Comparison of ENCODE assay signal across 11 mouse cellular contexts in the genomic region with DNA sequence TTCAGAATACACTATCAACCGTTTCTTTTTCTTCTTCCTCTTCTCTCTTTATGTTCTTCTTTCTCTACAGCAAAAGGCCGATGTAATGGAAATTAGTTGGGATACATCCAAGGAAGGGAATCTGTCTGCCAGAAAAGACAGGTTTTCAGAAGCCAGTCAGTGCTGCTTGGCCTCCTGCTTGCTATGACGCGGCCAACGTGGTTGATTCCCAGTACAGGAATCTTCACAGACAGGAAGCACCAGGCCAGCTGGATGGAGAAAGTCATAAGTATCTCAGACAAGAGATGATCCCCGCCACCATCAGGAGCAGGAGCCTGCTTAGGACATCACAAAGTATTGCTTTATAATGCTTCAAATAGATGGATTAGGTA.
DNase-seq lines count a peak whose midpoint lies in the region; ATAC-seq and TF ChIP-seq lines count a peak whose summit lies in the region.
"Had no signal": no experiment of that assay in that cellular context is flagged by ENCODE, and none has a peak within 500 bp of the region (broad histone marks: within the 10 kb centered on the region; RNA-seq: fewer than 3 reads in every experiment).

No protein-coding gene starts in this region.

- intact Hi-C loops in heart, postnatal 25 days (cut with DNase I) = no loop called here
- intact Hi-C loops in heart, postnatal 14 days (cut with DNase I) = no loop called here

- 77% methylated on average over 6 of the region's 6 CpGs for WGBS in midbrain, postnatal 0 days
- 95% methylated on average over 6 of the region's 6 CpGs for WGBS in midbrain, embryonic 13.5 days
- 54% methylated on average over 6 of the region's 6 CpGs for WGBS in stomach, postnatal 0 days

- H3K9ac ChIP-seq in midbrain, postnatal 0 days (replicated peaks; ENCODE audit: low read length, poor library complexity, severe bottlenecking) = no peak overlapping the region
- H3K9ac ChIP-seq in midbrain, embryonic 13.5 days (replicated peaks) = no peak overlapping the region
- H3K9ac ChIP-seq in stomach, postnatal 0 days (ENCODE audit: low read length) = no peak overlapping the region
- H3K9ac ChIP-seq: hindbrain, embryonic 15.5 days; kidney, embryonic 15.5 days had no signal

- H3K36me3 ChIP-seq in midbrain, postnatal 0 days (ENCODE audit: insufficient read depth, low read length) = no peaks in the 10 kb centered on the region
- H3K36me3 ChIP-seq in midbrain, embryonic 13.5 days = no peaks in the 10 kb centered on the region
- H3K36me3 ChIP-seq in stomach, postnatal 0 days (ENCODE audit: control insufficient read depth, insufficient read depth, low read length) = no peaks in the 10 kb centered on the region
- H3K36me3 ChIP-seq: hindbrain, embryonic 15.5 days; kidney, embryonic 15.5 days had no signal

- DNase-seq in heart, adult 11 months = peak; percentile 94
- DNase-seq in heart, postnatal 25 days (ENCODE audit: low spot score) = no peak
- peak; percentile 52 for DNase-seq in midbrain, postnatal 0 days (ENCODE audit: low spot score)
- peak; percentile 27 to 33 for DNase-seq in heart, postnatal 14 days
- no peak for DNase-seq in stomach, postnatal 0 days (ENCODE audit: low spot score)
- no peak for DNase-seq in thymus, postnatal 25 days
- DNase-seq: midbrain, embryonic 14.5 days; right cerebral cortex, postnatal 14 days had no signal

- no peaks in the 10 kb centered on the region; the same call in 1 of the 2 replicates for H3K4me1 ChIP-seq in midbrain, postnatal 0 days (ENCODE audit: insufficient read depth, low read length)
- peaks cover 10% of the 10 kb centered on the region for H3K4me1 ChIP-seq in midbrain, embryonic 13.5 days (replicated peaks)
- 0 out of 2 replicates have a peak, but pooled peaks cover 2% of the 10 kb centered on the region for H3K4me1 ChIP-seq in stomach, postnatal 0 days (replicated peaks; ENCODE audit: control insufficient read depth, insufficient read depth)

- H3K9me3 ChIP-seq in midbrain, postnatal 0 days (ENCODE audit: low read length) = no peaks in the 10 kb centered on the region
- H3K9me3 ChIP-seq in midbrain, embryonic 13.5 days = no peaks in the 10 kb centered on the region
- no peaks in the 10 kb centered on the region for H3K9me3 ChIP-seq in stomach, postnatal 0 days (ENCODE audit: control insufficient read depth, low read length)
- H3K9me3 ChIP-seq: hindbrain, embryonic 15.5 days; kidney, embryonic 15.5 days had no signal

- H3K4me2 ChIP-seq in midbrain, postnatal 0 days (ENCODE audit: low read depth, low read length, poor library complexity, severe bottlenecking) = no peak overlapping the region
- H3K4me2 ChIP-seq in midbrain, embryonic 13.5 days (replicated peaks) = no peak overlapping the region
- H3K4me2 ChIP-seq in stomach, postnatal 0 days (replicated peaks; ENCODE audit: low read depth) = no peak overlapping the region
- H3K4me2 ChIP-seq: hindbrain, embryonic 15.5 days; kidney, embryonic 15.5 days had no signal

- H3K27me3 ChIP-seq in midbrain, postnatal 0 days (ENCODE audit: insufficient read depth, low read length) = peaks cover 15% of the 10 kb centered on the region; the same call in 1 of the 2 replicates
- peaks cover 86% of the 10 kb centered on the region for H3K27me3 ChIP-seq in midbrain, embryonic 13.5 days
- H3K27me3 ChIP-seq in stomach, postnatal 0 days (ENCODE audit: control insufficient read depth, insufficient read depth, low read length) = no peaks in the 10 kb centered on the region
- H3K27me3 ChIP-seq: hindbrain, embryonic 15.5 days; kidney, embryonic 15.5 days had no signal

- no peak for TF ChIP-seq EP300 in stomach, postnatal 0 days (optimal IDR thresholded peaks at IDR 0.05)

- ATAC-seq in midbrain, postnatal 0 days (ENCODE audit: low FRiP score) = no peak
- no peak for ATAC-seq in midbrain, embryonic 13.5 days
- ATAC-seq in stomach, postnatal 0 days (ENCODE audit: low FRiP score, low TSS enrichment) = no peak

- H3K4me3 ChIP-seq in midbrain, postnatal 0 days (ENCODE audit: low read depth, low read length) = no peak overlapping the region
- no peak overlapping the region for H3K4me3 ChIP-seq in midbrain, embryonic 13.5 days (replicated peaks)
- no peak overlapping the region for H3K4me3 ChIP-seq in stomach, postnatal 0 days (ENCODE audit: low read depth, low read length)
- H3K4me3 ChIP-seq: hindbrain, embryonic 15.5 days; kidney, embryonic 15.5 days had no signal

- no peak for TF ChIP-seq CTCF in midbrain, postnatal 0 days (IDR thresholded peaks at IDR 0.05)
- no peak for TF ChIP-seq CTCF in stomach, postnatal 0 days (IDR thresholded peaks at IDR 0.05; ENCODE audit: low read depth)

- no peak overlapping the region for H3K27ac ChIP-seq in midbrain, postnatal 0 days (ENCODE audit: low read depth, low read length)
- H3K27ac ChIP-seq in midbrain, embryonic 13.5 days = no peak overlapping the region
- H3K27ac ChIP-seq in stomach, postnatal 0 days (replicated peaks) = peak overlapping the region; percentile 64
- H3K27ac ChIP-seq: kidney, embryonic 15.5 days had no signal

Comparison
In these comparisons a context has a peak if more than half of its experiments do, and no peak if none do; other contexts are left out.
1. DNase-seq: peak in heart, adult 11 months (single experiment), midbrain, postnatal 0 days (single experiment) and heart, postnatal 14 days (2 of 2); none in heart, postnatal 25 days (single experiment), stomach, postnatal 0 days (single experiment) and thymus, postnatal 25 days (single experiment).